Mouse (Mus musculus) kidney, adult 2 months (tissue): ENCODE data around the gene F830045P16Rik.

Experiments
- CTCF ChIP-seq: fragments of 200-500 bp; conservative IDR thresholded peaks from 2 replicates; pipeline ENCODE4 v1.5.1; 2011; ENCODE audit warnings: low read depth, mild to moderate bottlenecking, control low read depth, low read length, moderate library complexity, mixed read lengths; ENCODE audit not compliant: insufficient read depth, insufficient read length
- POLR2A ChIP-seq: fragments of 200-500 bp; IDR thresholded peaks from one replicate; pipeline ENCODE4 v1.6.1; 2011; ENCODE audit warnings: low read depth, low read length, control low read depth

DNA sequence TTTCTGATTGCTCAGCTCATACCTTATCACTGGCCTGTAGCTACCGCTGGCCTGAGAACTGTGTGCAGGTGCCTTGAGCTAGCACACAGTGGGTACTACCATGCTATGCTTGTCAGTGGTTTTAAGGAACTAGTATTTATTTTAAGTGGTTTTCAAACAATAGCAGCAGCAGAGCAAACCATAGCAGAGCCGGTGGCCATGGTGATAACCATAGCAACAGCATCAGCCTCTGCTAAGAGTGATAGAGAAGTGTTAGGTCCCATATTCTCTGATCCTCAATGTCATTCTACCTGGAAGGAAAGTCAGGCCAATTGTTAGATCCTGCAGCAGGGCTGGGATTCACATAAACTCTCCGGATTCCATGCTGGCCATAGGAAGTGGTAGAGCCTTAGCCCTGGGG, 121.8 kb downstream of the F830045P16Rik start:
- TF ChIP-seq CTCF (no peak), POLR2A (no peak)
